Mouse (Mus musculus): ENCODE results near the gene Duxf3.

GRCm38 (mm10) chr10:58210514-58210913, 22.0 kb downstream of the Duxf3 start:
- TF ChIP-seq EP300 (optimal IDR thresholded peaks at IDR 0.05), result no peak
- TF ChIP-seq CTCF (IDR thresholded peaks at IDR 0.05; ENCODE audit: low read depth), result no peak
